Mouse (Mus musculus): ENCODE data around the gene Gabrb2. TPM values are rescaled to one million over a fixed set of nuclear protein-coding genes. Genes with fewer than 3 reads are reported as not detected.

Gene Gabrb2
- polyA plus RNA-seq, 1 experiment from 2014 or later = 6.5 TPM

DNA sequence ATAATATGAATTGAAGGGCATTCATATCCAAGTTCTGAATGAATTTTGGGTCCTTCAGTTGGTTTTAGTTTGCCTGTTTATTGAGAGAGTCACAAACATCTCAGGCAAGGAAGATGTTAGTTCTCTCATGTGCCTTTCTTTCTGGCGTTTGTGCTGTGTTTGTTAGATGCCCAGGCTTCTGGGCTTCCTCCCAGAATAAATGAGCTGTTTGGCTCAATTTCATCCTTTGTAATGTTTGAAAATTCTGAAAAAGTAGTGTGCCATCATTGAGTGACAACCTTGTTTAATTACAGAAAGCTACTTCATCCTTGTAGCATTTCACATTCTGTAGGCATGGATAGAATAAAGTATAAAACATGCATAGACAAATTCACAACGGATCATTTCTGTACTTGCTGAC is 85.9 kb downstream of the Gabrb2 start:
- DNase-seq (ENCODE audit: low spot score) = no peak
- no peaks in the 10 kb centered on the region for H3K36me3 ChIP-seq (ENCODE audit: control insufficient read depth, insufficient read depth, low read length)
- WGBS = 75% methylated on average over 2 of the region's 2 CpGs
- no peak overlapping the region for H3K9ac ChIP-seq (ENCODE audit: low read depth, low read length)
- H3K27me3 ChIP-seq (ENCODE audit: control insufficient read depth, insufficient read depth, low read length) = no peaks in the 10 kb centered on the region
- no peak overlapping the region for H3K4me2 ChIP-seq (replicated peaks; ENCODE audit: low read depth, low read length)
- H3K9me3 ChIP-seq (ENCODE audit: control insufficient read depth, low read length) = no peaks in the 10 kb centered on the region
- H3K4me1 ChIP-seq (replicated peaks; ENCODE audit: control insufficient read depth, insufficient read depth, low read length) = no peaks in the 10 kb centered on the region
- no peak for ATAC-seq (ENCODE audit: low FRiP score)
- H3K27ac ChIP-seq (ENCODE audit: low read depth, low read length) = no peak overlapping the region
- H3K4me3 ChIP-seq (ENCODE audit: low read depth, low read length) = no peak overlapping the region

DNA sequence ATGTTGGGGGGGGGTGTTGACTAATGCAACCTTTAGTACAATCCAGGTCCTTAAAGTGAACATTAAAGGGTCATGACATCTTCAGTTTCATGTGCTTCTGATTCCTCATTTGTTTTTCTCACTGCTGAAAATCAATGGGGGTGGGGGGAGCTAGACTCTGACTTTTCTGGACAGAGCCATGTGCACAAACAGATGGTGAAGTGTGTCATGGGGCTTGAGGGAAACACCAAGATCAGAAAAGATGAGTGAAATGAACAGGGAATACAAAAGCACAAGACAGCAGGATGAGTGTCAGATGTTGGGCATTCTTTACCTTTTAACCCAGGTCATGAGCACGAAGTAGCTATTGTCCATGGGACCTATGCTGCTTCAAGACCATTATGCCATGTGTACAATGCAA is 86.4 kb downstream of the Gabrb2 start:
- Histone ChIP-seq H3K36me3 (ENCODE audit: control insufficient read depth, insufficient read depth, low read length) (no peaks in the 10 kb centered on the region), H3K4me3 (ENCODE audit: low read depth, low read length) (no peak overlapping the region), H3K27ac (ENCODE audit: low read depth, low read length) (no peak overlapping the region), H3K9ac (ENCODE audit: low read depth, low read length) (no peak overlapping the region), H3K27me3 (ENCODE audit: control insufficient read depth, insufficient read depth, low read length) (no peaks in the 10 kb centered on the region), H3K9me3 (ENCODE audit: control insufficient read depth, low read length) (no peaks in the 10 kb centered on the region), H3K4me1 (replicated peaks; ENCODE audit: control insufficient read depth, insufficient read depth, low read length) (no peaks in the 10 kb centered on the region), H3K4me2 (replicated peaks; ENCODE audit: low read depth, low read length) (no peak overlapping the region)
- ATAC-seq (ENCODE audit: low FRiP score) = no peak
- 64% methylated on average over 1 of the region's 1 CpGs for WGBS
- no peak for DNase-seq (ENCODE audit: low spot score)

DNA sequence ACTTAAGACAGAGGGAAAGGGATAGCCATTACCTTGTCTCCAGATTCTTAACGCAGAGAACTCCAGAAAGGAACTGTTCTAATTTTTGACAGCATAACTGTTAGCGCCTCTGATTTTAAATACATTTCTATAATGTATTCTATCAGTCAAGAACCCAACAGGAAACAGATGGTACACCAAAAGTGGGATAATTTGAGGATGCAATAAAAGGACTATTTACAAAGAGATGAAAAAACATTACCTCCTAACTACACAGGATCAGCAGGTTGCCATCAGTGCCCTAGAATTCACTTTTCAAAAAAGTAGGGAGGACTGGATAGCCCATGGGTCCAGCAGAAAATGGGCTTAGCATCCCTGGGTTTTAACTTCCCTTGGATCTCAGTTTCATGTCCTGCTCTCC is 102.4 kb downstream of the Gabrb2 start:
- H3K27me3 ChIP-seq (ENCODE audit: control insufficient read depth, insufficient read depth, low read length) = no peaks in the 10 kb centered on the region
- DNase-seq (ENCODE audit: low spot score) = no peak
- ATAC-seq (ENCODE audit: low FRiP score) = no peak
- no peaks in the 10 kb centered on the region for H3K36me3 ChIP-seq (ENCODE audit: control insufficient read depth, insufficient read depth, low read length)
- no peak overlapping the region for H3K9ac ChIP-seq (ENCODE audit: low read depth, low read length)
- no peaks in the 10 kb centered on the region for H3K4me1 ChIP-seq (replicated peaks; ENCODE audit: control insufficient read depth, insufficient read depth, low read length)
- no peak overlapping the region for H3K4me2 ChIP-seq (replicated peaks; ENCODE audit: low read depth, low read length)
- H3K4me3 ChIP-seq (ENCODE audit: low read depth, low read length) = no peak overlapping the region
- H3K27ac ChIP-seq (ENCODE audit: low read depth, low read length) = no peak overlapping the region
- 86% methylated on average over 2 of the region's 2 CpGs for WGBS
- no peaks in the 10 kb centered on the region for H3K9me3 ChIP-seq (ENCODE audit: control insufficient read depth, low read length)

DNA sequence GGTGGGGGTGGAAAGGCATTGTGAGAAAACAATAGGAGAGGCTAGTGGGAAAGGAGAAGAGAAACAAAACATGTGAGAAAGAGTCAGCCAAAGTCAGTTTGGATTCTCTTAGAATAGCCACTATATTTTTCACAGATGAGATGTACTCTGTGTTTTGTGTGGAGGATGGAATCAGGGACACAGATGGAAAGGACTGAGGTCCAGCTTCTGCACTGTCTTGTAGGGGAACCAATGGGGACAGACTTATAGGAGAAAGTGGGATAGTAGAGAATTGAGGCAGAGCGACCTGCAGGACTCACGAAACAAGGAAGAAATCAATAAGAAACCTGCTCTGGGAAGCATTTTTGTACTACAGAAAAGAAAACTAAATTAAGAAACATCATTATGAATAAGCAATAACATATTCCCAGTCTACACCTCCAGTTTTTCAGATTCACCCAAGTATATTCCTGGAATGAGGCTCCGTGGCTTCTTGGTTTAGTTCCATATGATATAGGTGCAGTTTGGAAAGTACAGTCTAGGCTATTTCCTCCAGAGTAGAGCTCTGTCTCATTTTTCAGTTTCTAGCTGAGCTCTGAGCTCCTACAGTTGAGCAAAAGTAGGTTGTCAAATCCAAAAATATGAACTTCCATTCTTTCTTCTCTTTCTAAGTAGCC is 108.8 kb downstream of the Gabrb2 start:
- ATAC-seq (ENCODE audit: low FRiP score) (no peak), DNase-seq (ENCODE audit: low spot score) (no peak)
- no peaks in the 10 kb centered on the region for H3K27me3 ChIP-seq (ENCODE audit: control insufficient read depth, insufficient read depth, low read length)
- H3K27ac ChIP-seq (ENCODE audit: low read depth, low read length) = no peak overlapping the region
- no peaks in the 10 kb centered on the region for H3K4me1 ChIP-seq (replicated peaks; ENCODE audit: control insufficient read depth, insufficient read depth, low read length)
- no peak overlapping the region for H3K4me3 ChIP-seq (ENCODE audit: low read depth, low read length)
- no peaks in the 10 kb centered on the region for H3K36me3 ChIP-seq (ENCODE audit: control insufficient read depth, insufficient read depth, low read length)
- H3K4me2 ChIP-seq (replicated peaks; ENCODE audit: low read depth, low read length) = no peak overlapping the region
- no peak overlapping the region for H3K9ac ChIP-seq (ENCODE audit: low read depth, low read length)
- no peaks in the 10 kb centered on the region for H3K9me3 ChIP-seq (ENCODE audit: control insufficient read depth, low read length)
- WGBS = 90% methylated on average over 3 of the region's 3 CpGs

DNA sequence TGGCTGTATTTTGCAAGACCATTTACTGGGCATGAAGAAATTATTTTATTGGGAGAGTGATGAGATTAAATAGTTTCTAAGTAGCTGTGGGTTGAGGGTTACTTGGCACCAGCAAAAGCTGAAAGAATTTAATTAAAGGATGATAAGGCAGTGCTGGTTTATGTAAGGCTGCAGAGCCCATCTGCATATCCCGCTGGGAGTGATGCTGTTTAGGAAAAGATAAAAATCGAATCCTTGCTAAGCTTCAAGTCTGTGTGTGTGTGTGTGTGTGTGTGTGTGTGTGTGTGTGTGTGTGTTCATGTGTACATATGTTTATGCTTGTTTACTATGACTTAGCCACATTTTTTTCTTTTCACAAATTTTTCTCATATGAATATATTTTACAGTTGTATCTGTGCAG is 113.0 kb downstream of the Gabrb2 start:
- WGBS = 76% methylated on average over 2 of the region's 2 CpGs
- no peak overlapping the region for H3K9ac ChIP-seq (ENCODE audit: low read depth, low read length)
- H3K4me2 ChIP-seq (replicated peaks; ENCODE audit: low read depth, low read length) = no peak overlapping the region
- H3K36me3 ChIP-seq (ENCODE audit: control insufficient read depth, insufficient read depth, low read length) = no peaks in the 10 kb centered on the region
- H3K4me3 ChIP-seq (ENCODE audit: low read depth, low read length) = no peak overlapping the region
- H3K9me3 ChIP-seq (ENCODE audit: control insufficient read depth, low read length) = no peaks in the 10 kb centered on the region
- ATAC-seq (ENCODE audit: low FRiP score) = no peak
- no peak overlapping the region for H3K27ac ChIP-seq (ENCODE audit: low read depth, low read length)
- H3K4me1 ChIP-seq (replicated peaks; ENCODE audit: control insufficient read depth, insufficient read depth, low read length) = no peaks in the 10 kb centered on the region
- no peaks in the 10 kb centered on the region for H3K27me3 ChIP-seq (ENCODE audit: control insufficient read depth, insufficient read depth, low read length)
- DNase-seq (ENCODE audit: low spot score) = no peak

DNA sequence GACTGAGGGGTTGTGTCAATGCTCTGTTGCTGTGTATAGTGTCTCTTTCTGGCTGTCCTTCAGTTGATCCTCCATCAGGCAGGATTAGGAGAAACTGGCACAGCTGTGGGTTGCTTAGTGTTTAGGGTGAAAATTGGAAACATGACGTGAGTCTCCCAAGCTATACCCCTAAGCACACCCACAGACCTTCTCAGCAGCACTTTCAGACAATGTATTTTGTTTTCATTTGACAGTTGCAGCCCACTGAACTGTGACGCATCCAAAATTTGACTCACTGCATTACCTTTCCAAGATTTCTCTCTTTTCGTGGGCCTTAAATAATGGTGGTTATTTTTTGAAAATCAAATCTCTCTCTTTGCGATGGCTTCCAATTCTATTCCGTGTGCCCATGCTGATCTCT is 115.7 kb downstream of the Gabrb2 start:
- DNase-seq (ENCODE audit: low spot score) (no peak), ATAC-seq (ENCODE audit: low FRiP score) (no peak)
- H3K4me2 ChIP-seq (replicated peaks; ENCODE audit: low read depth, low read length) = no peak overlapping the region
- H3K4me3 ChIP-seq (ENCODE audit: low read depth, low read length) = no peak overlapping the region
- no peaks in the 10 kb centered on the region for H3K27me3 ChIP-seq (ENCODE audit: control insufficient read depth, insufficient read depth, low read length)
- WGBS = 85% methylated on average over 5 of the region's 5 CpGs
- no peak overlapping the region for H3K27ac ChIP-seq (ENCODE audit: low read depth, low read length)
- no peaks in the 10 kb centered on the region for H3K36me3 ChIP-seq (ENCODE audit: control insufficient read depth, insufficient read depth, low read length)
- H3K4me1 ChIP-seq (replicated peaks; ENCODE audit: control insufficient read depth, insufficient read depth, low read length) = no peaks in the 10 kb centered on the region
- no peaks in the 10 kb centered on the region for H3K9me3 ChIP-seq (ENCODE audit: control insufficient read depth, low read length)
- H3K9ac ChIP-seq (ENCODE audit: low read depth, low read length) = no peak overlapping the region

DNA sequence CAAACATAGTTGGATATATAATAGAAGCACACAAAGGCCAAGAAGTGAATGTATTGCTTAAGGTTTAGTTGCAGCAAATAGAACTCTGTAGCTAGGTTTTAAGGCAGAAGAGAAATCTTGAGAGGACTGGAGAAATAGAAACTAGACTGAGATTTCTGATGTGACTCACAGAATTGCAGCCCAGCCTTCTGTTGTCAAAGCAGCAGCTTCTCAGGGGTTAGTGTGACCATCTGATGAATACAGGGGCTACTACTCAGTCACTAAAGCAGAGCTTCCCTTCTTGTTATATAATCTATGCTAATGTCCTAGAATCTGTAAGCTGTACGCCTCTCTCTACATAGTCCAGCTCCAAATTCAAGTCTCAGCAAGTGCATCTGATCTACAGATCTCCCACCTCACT is 116.3 kb downstream of the Gabrb2 start:
- no peak for DNase-seq (ENCODE audit: low spot score)
- no peak for ATAC-seq (ENCODE audit: low FRiP score)

DNA sequence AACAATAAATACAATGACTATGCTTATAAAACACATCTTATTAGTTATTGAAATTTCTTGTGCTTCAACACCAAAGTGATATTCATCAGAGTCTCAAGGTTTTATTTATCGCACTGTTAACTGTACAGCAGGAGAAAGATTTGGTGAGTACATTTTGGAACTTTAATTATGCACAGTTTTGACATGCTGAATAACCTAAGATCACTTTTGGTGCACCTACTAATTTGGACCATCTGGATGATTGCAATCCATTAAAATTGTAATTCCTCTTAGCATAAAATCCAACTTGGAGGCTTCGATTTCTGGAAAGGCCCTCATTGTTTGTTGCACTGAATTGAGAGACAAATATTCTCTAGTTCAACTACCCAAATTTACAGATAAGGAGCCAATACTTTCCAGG is 123.3 kb downstream of the Gabrb2 start:
- no peak overlapping the region for H3K9ac ChIP-seq (ENCODE audit: low read depth, low read length)
- H3K27ac ChIP-seq (ENCODE audit: low read depth, low read length) = no peak overlapping the region
- H3K27me3 ChIP-seq (ENCODE audit: control insufficient read depth, insufficient read depth, low read length) = no peaks in the 10 kb centered on the region
- no peak overlapping the region for H3K4me3 ChIP-seq (ENCODE audit: low read depth, low read length)
- H3K4me1 ChIP-seq (replicated peaks; ENCODE audit: control insufficient read depth, insufficient read depth, low read length) = no peaks in the 10 kb centered on the region
- no peaks in the 10 kb centered on the region for H3K36me3 ChIP-seq (ENCODE audit: control insufficient read depth, insufficient read depth, low read length)
- no peaks in the 10 kb centered on the region for H3K9me3 ChIP-seq (ENCODE audit: control insufficient read depth, low read length)
- no peak for DNase-seq (ENCODE audit: low spot score)
- WGBS = 88% methylated on average over 2 of the region's 2 CpGs
- no peak overlapping the region for H3K4me2 ChIP-seq (replicated peaks; ENCODE audit: low read depth, low read length)
- ATAC-seq (ENCODE audit: low FRiP score) = no peak

More for the DNA sequence above, 116.3 kb downstream of the Gabrb2 start:
- 91% methylated on average over 1 of the region's 1 CpGs for WGBS
- Histone ChIP-seq H3K36me3 (ENCODE audit: control insufficient read depth, insufficient read depth, low read length) (no peaks in the 10 kb centered on the region), H3K4me2 (replicated peaks; ENCODE audit: low read depth, low read length) (no peak overlapping the region), H3K4me3 (ENCODE audit: low read depth, low read length) (no peak overlapping the region), H3K27me3 (ENCODE audit: control insufficient read depth, insufficient read depth, low read length) (no peaks in the 10 kb centered on the region), H3K4me1 (replicated peaks; ENCODE audit: control insufficient read depth, insufficient read depth, low read length) (no peaks in the 10 kb centered on the region), H3K9ac (ENCODE audit: low read depth, low read length) (no peak overlapping the region), H3K27ac (ENCODE audit: low read depth, low read length) (no peak overlapping the region), H3K9me3 (ENCODE audit: control insufficient read depth, low read length) (no peaks in the 10 kb centered on the region)

DNA sequence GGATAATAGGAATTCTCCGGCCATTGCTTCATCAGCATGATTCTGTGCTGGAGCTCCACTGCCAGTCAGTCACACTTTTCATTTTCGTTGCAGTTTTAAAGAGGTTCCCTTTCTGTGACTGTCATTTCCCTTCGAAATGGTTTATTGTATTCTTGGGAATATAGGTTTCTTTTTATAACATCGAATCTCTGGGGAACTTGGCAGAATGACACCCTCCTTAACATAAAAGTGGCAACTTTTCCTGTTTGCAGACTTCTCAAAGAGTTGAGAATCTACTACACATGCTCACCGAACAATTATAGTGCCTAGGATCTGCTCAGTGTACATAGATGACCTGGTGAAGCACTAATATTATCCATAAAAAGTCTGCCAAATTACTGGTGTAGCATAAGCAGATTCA is 146.5 kb downstream of the Gabrb2 start:
- no peaks in the 10 kb centered on the region for H3K36me3 ChIP-seq (ENCODE audit: control insufficient read depth, insufficient read depth, low read length)
- H3K9me3 ChIP-seq (ENCODE audit: control insufficient read depth, low read length) = no peaks in the 10 kb centered on the region
- H3K27ac ChIP-seq (ENCODE audit: low read depth, low read length) = no peak overlapping the region
- H3K4me1 ChIP-seq (replicated peaks; ENCODE audit: control insufficient read depth, insufficient read depth, low read length) = no peaks in the 10 kb centered on the region
- no peaks in the 10 kb centered on the region for H3K27me3 ChIP-seq (ENCODE audit: control insufficient read depth, insufficient read depth, low read length)
- 88% methylated on average over 5 of the region's 5 CpGs for WGBS
- H3K4me2 ChIP-seq (replicated peaks; ENCODE audit: low read depth, low read length) = no peak overlapping the region
- no peak overlapping the region for H3K4me3 ChIP-seq (ENCODE audit: low read depth, low read length)
- DNase-seq (ENCODE audit: low spot score) (no peak), ATAC-seq (ENCODE audit: low FRiP score) (no peak)
- H3K9ac ChIP-seq (ENCODE audit: low read depth, low read length) = no peak overlapping the region

All from hindbrain, embryonic 11.5 days (tissue).